Mouse (Mus musculus): Measurements from ENCODE around the gene Iah1. TPM values are rescaled to one million over a fixed set of nuclear protein-coding genes. Genes with fewer than 3 reads are reported as not detected.

Gene Iah1
- total RNA-seq, 4 experiments from 2014 or later: 13.4 to 20.0 (median 16.6) TPM

DNA sequence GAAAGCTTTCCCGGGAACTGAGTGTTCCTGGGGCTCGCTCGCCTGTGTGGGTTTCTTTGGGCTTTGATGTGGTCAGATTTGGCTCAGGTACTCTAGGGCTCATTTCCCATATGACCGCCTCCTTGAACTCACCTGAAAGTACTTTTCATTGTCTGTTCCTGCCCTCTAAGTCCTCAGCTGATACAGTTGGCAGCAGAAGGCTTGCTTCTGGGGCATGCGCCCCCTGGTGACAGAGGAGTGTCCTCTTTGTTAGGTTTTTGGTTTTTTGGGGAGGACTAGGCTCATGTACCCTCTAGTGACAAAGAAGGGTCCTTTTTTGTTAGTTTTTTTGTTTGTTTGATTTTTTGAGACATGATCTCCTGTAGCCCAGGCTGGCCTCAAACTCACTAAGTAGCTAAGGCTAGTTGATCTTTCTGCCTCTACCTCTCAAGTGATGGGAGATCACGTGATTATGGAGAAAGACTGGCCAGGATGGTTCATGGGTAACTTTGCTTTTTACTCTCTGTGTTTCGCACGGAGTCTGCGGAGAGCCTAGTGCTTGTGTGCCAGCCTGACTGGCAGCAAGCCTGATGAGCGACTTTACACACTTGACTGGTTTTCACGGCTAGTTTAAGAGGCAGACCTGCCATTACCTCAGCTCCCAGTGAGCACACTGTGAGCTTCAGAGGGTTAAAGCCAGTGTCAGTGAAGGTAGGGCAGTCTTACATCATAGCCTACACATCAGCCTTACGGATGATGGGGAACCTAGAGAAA is 2.1 kb downstream of the Iah1 start:
- peak; percentile 47 for DNase-seq (ENCODE audit: low spot score)

DNA sequence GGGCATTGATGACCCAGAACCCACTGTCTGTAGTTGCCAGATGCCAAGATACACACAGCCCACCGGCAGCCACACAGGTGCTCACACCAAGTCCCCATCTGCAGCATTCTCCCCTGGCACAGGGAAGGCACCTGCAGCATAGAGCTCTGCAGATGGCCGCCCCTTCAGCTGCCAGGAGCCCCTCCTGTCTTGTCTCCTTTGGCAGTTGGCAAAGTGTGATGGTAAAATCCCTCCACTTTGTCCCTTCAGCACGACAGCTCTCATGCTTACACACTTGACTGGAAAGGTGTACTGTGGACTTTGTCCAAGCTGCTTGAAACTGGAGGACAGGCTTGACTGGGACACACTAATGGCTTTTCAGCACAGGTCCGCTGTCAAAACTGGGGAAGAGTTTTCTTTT is 4.1 kb downstream of the Iah1 start:
- no peak for DNase-seq (ENCODE audit: low spot score)

DNA sequence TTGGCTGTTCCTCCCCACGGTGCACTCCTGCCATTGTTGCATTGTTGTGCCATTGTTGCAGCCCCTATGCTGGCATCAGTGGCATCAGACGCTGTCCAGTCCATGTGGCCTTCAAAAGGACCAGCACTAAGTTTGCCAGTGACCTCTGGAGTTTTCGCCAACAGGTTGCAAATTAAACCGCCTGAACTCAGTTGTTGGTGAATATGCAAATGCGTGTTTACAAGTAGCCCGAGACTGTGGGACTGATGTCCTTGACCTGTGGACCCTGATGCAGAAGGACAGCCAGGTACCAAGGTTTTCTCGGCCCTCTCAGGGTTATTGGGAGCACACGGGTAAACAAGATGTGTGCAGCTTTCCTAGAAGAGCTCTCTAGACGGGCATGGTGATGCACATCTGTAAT is 5.0 kb downstream of the Iah1 start:
- no peak for DNase-seq (ENCODE audit: low spot score)

DNA sequence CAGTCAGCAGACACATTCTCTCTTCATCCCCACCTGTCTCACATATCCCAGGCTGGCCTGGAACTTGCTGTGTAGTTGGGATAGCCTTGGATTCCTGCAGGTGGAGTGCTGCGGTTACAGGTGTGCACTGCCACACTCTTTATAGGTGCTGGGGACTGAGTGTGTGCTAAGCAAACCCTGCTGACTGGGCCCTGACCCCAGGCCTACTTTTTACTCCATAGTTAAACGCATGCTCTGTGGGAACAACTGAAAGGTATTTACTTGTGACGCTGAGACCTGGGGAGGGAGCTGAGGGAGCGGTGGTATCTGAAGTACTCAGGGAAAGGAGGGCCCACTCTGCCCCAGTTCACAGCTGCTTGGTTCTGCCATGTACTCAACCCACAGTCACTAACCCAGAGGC is 6.1 kb downstream of the Iah1 start:
- DNase-seq (ENCODE audit: low spot score): no peak

DNA sequence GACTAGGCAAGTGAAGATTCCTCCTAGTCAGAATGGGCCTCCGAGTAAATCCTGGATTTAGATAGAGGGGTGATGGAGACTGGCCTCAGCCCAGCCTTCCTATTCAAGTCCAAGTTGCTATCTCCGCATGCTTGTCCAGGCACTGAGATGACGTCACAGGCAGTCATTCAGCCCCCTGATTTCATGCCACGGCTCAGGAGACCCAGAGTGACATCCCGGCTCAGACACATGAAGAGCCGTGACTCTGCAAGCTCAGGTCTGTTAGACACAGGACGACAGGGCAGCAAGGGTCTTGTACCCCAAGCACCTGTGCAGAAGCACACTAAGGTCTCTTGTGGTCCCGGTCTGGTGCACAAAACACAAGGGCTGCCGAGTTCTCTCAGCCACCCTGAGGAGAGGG is 6.7 kb downstream of the Iah1 start:
- no peak for DNase-seq (ENCODE audit: low spot score)

DNA sequence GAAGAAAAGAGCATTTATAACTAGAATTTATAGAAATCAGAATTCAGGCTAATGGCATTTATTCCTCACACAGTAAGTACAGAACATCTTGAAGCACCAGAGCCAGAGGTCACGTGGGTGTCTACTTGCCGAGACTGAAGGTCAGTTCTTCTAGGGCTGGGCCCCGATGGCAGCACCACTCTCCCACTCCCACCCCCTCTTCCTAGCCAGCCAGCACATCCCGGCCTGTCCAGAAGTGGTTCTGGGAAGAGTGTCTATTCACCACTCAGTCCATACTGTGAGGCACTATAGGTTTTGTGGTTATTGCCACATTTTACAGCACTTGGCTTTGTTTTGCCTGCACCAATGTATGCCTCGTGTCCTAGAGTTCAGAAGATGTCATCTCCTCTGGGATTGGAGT is 7.9 kb downstream of the Iah1 start:
- no peak for DNase-seq (ENCODE audit: low spot score)

DNA sequence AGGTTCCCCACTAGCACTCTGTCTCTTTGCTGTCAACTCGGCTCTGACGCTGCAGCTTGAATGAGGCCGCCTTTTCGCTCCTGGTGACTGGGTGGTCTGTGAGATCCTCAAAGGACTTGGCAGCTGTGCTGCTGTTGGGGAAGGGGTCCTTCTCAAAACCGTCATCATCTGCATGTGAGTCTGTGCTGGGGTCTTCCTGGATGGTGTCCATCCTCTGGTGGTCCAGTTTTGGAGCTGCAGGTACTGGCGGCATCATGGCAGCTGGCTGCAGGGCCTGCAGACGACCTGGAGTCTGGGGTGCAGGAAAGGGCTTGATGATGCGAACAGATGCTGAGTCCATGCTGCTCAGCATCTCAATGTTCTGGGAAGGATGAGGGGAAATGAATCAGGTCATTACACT is 9.1 kb downstream of the Iah1 start:
- no peak for DNase-seq (ENCODE audit: low spot score)

DNA sequence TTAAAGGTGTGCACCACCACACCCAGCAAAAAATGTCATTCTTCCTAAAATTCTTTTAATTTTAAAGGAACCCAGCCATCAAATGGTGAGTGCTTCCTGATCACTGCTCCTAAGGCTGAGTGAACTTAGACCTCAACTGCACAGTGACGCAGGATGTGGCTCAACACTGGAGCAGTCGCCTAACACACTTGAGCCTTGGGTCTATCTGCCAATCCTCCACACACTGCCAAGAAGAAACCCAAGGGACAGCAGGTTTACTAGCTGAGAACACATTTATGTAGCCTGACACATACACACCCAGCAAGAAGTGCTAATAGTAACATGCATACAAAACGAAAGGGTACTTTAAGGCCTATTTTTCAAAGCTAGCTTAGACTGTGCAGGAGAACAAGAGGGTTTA is 10.1 kb downstream of the Iah1 start:
- no peak for DNase-seq (ENCODE audit: low spot score)

DNA sequence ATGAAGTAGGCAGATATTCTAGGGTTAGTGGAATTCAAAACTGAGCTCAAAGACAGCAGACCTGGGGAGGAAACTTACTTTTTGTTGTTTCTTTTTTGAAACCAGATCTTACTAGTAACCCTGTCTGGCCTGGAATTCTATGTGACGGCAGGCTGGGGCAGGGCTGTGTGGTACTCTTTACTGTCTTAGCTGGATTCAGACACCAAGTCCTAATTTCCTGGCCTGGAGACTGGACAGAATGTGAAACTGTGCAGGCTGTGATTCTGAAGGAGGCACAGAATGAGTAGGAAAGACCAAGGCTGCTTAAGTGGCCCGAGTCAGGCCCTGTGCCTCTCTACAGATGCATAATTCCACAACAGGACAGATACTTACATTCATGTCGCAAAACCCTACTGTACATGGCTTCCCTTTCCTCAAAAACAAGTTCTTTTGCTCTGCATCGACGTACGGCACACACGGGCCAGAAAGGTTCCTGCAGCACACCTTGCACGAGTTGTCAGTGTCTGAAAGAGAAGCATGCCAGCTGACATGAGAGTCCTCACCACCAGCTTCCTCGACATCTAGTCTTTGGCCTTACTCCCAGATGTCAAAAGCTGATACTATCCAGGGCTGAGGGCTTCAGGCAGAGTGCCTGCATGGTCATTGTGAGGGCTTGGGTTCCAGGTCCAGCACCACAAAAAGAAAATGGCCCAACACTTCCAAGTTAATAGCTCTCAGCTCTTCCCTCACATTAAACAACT is 13.6 kb downstream of the Iah1 start:
- no peak for DNase-seq (ENCODE audit: low spot score)

DNA sequence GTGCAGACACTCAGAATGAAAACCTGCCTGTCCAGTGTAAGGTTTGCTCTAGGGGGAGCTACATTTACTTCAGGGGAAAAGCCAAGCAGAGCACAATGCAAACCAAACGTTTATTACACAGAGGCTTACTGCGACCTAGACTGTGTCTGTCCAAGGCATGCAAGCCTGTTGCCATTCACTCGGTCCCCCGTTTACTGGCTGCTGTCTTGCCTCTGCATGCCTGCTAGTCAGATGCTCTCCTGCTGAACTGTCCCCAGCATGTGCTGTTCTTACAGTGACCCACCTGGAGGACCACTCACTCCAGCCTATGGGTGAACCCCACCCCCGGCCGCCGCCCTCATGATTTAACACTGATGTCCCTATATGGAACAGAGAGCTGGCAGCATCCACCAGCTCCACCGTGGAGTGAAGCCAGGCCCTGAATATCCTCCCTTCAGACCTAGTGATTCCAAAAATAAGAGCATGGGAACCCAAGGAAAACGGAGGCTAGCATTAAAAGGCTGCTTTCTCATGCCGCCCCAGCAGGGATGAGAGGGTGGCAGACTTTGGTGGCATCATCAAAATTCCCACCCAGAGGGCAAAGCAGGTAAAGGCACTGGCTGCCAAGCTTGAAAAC is 14.9 kb downstream of the Iah1 start:
- DNase-seq (ENCODE audit: low spot score): peak; percentile 24

DNA sequence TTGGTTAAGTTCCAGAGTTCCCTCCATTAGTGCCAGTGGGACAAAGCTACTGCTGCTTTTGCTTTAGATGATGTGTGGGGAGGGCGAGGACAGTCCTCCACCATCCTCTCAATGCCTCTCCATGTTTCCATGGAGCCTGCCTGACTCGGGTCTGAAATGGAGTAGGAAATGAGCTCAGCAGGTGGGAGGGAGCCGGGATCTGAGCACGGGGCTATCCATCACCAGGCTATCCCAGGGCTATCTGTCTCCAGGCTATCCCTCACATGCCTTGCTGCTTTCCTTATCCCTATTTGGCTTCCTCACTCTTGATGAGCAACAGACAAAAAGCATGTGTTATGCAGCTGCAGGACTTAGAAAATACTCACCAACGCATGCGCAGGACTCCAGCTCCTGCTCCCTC is 15.5 kb downstream of the Iah1 start:
- DNase-seq (ENCODE audit: low spot score): no peak

DNA sequence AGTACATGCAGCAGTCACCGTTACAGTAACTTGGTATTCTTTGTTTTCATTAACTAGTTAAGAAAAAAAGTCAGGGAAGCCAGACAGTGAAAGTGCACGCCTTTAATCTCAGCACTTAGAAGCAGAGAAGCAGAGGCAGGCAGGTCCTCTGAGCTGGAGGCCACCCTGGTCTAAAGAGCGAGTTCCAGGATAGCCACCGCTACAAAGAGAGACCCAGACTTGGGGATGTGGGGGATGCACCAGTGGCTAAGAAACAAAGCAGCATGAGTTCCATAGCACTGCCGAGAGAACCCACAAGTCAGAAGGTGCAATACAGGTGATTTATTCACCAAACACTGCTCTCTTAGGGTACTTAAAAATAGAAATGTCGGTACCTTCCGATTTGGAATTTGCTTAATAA is 16.8 kb downstream of the Iah1 start:
- no peak for DNase-seq (ENCODE audit: low spot score)

DNA sequence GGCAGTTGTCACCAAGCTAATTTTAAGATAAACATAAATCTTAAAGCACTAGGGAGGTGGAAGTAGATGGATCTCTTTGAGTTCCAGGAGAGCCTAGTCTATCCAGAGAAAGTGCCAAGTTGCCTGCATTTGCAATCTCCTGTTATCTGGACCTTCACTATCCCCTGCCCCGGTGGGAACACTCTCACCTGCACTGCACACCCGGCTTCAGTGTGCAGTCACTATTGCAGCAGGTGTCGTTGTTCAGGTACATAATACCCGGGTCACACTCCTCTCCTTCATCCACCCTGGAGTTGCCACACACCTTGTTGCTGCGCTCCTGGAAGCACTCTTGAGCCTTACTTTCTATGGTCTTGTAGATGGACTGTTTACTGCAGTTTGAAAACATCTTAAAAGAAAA is 17.6 kb downstream of the Iah1 start:
- no peak for DNase-seq (ENCODE audit: low spot score)

DNA sequence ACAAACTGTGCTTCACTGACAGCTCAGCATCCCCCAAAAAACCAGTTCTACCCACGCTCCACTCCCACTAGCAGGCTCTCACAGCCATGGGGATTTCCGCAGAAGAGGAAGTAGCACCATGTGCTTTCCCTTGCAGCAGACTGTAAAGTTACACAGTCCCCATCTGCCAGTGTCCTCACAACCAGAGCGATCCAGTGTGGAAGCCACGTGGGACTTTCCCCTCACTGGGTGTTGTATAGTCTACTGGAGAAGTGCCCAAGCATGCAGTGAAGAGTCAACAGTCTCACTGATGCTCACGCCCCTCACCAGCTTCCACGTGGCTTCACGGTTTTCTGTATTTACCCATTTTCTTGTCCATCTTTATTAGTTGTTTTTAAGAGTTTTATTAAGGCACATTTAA is 19.7 kb downstream of the Iah1 start:
- DNase-seq (ENCODE audit: low spot score): no peak

DNA sequence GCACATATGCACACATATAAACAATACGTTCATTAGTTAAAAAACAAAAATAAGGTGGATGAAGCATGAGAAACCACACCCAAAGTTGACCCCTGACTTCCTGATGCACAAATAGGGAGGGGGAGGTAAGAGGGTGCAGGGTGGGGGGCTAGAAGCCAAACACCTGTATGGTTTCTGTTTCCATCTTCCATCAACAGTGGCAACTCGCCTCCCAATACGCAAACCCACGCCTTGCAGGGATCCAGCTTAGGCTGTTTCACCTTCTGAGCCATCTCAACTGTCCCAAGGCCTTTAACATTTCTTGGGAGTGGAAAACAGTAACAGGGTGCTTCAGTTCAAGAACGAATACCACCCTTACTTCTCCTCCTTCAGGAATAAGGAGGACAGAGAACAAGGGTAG is 21.0 kb downstream of the Iah1 start:
- no peak for DNase-seq (ENCODE audit: low spot score)

DNA sequence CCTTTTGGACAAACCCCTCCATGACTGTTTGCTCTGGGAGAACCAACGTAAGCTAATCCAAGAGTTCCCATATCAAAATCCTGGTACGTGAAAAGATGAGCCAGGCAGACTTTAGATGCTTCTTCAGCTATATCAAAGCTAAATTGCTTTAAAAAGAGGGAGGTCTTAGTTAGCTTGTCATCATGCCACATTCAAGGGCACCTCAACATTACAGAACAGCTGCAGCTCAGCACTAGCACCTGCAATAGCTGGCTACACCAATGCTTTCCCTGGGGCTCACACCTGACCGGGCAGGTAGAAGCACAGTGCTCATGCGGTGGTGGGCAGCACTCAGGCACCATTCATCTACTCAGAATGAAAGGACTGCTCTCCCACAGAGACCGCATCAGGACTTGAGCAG is 24.5 kb downstream of the Iah1 start:
- no peak for DNase-seq (ENCODE audit: low spot score)

DNA sequence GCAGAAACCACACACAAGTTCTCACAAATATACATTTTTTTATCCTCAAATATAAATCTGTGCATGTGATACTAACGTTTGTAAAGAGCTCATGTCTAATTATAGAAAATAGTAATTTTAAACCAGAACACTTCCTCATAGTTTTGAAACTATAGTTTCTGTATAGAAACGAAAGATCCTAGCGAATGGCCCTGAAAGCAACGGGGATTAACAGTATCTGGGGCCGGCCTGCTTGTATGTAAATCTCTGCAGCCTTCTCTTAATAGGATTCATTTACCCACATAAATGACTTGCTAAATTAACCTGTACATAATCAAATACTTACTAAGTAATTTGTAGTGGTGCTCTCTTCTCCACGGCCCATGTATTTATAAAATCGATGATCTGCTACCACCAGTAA is 30.8 kb downstream of the Iah1 start:
- no peak for DNase-seq (ENCODE audit: low spot score)

DNA sequence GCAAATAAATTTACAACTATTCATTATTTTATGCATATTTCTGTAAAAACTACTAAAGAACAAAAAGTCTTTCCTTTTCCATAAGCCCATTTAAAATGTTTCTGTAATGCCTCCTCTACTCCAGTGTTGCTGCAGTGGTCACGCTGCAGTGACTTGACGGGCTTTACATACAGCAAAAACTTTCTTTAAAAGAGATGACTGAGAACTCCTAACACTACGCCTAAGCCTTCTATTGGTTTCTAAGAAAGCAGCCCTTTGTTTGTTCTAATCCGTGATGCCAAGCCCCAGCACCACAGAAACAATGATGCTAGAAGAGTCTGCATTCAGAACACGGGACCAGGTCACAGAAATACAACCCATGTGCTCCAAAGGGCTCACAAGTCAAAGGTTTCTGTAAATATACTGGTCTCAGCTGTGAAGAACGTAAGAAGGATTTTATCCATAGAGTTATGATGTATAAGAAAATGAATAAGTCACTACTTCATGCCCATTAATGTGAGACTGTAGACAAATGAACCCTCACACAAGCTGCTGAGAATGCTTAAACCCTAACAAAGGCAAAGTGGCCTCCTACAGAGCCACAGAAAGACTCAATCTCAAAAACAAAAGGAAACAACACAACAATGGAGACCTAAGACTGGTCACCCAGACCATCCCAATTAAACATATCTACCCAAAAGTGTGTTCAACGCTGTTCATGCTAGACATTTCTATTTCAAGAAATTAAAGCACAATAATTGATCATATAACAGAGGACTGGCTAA is 34.1 kb downstream of the Iah1 start:
- DNase-seq (ENCODE audit: low spot score): no peak

DNA sequence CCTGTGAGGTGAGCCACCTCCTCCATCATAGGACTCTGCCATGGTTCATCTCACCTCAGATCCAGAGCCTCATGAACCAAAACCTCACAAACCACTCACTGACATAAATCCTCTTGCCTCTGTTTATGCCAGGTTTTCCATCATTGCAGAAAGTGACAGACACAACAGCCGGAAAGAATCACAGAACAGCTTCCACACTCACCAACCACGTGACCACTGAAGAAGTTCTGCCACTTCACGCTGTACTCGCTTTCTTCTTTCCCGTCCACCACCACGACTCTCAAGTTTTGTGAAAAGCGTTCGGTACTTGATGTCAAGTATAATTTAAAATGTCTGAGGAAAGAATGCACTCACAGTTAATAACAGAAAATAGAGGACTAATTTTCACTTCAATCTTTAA is 37.5 kb downstream of the Iah1 start:
- no peak for DNase-seq (ENCODE audit: low spot score)

DNA sequence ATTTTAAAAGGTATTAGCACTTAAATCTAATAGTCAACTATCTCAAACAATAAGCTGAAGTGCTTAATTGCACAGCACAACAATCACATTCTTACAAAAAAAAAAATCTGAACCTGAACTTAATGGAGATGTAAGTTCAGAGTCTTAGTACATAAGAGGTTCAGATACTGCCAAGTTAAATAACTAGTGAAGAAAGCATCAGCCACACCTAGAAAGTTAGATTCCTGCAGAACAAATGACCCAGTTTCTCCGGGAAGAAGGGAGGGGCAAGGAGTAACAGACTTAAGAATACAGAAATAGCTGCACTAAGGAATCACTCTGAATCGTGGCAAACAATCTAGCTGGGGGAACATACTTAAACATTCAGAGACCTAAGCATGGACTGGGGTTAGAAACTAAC is 46.5 kb downstream of the Iah1 start:
- DNase-seq (ENCODE audit: low spot score): no peak

DNA sequence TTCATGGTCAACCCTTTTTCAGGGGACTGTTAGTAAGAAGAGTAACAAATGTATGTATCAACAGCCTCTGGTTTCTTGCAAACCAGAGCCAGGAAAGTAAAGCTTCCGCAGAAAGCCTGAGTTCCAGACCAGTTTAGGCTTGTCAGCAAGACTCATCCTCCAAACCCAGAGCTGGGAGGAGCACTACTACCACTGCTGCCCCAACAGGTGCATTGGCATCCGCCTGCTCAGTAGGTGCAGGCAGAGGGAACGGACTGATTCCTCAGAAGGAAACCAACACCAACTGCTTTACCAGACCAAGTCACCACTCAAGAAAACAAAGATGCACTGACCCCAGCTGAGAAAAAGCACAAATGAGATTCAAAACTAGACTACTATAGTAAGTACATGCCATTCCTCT is 47.0 kb downstream of the Iah1 start:
- no peak for DNase-seq (ENCODE audit: low spot score)

Data from heart, adult 8-10 months (tissue).